Mouse (Mus musculus) hindbrain, postnatal 0 days (tissue): ENCODE data around the gene Mxra8. TPM values are rescaled to one million over a fixed set of nuclear protein-coding genes. Genes with fewer than 3 reads are reported as not detected.
A peak's percentile ranks its signal among the peaks of the same experiment; 100 is the strongest.

ENCODE experiments used
- ATAC-seq: fragments of 200-750 bp; cut with Nextera tagmentation; 2 replicates; pipeline ENCODE4 v1.8.0; 2017; ENCODE audit warnings: mild to moderate bottlenecking, moderate TSS enrichment, moderate library complexity
- DNase-seq: peaks from one replicate; pipeline ENCODE4 v3.0.0-alpha.2; 2015; ENCODE audit warnings: low spot score
- H3K27ac ChIP-seq: fragments of 300-500 bp; sonication (generic); 2 replicates; pipeline ENCODE4 v1.5.1; 2014; ENCODE audit warnings: mild to moderate bottlenecking
- H3K27me3 ChIP-seq: fragments of 300-500 bp; sonication (generic); 2 replicates; pipeline ENCODE4 v1.6.1; 2014; ENCODE audit warnings: low read length, mixed read lengths; ENCODE audit not compliant: insufficient read depth
- H3K36me3 ChIP-seq: fragments of 300-500 bp; sonication (generic); 2 replicates; pipeline ENCODE4 v1.6.1; 2014; ENCODE audit warnings: low read length, mixed read lengths; ENCODE audit not compliant: insufficient read depth
- H3K4me1 ChIP-seq: fragments of 300-500 bp; sonication (generic); 2 replicates; pipeline ENCODE4 v1.6.1; 2014; ENCODE audit warnings: antibody characterized with exemption, low read length, mixed read lengths; ENCODE audit not compliant: insufficient read depth
- H3K4me2 ChIP-seq: fragments of 300-500 bp; sonication (generic); 2 replicates; pipeline ENCODE4 v1.6.1; 2014; ENCODE audit warnings: low read depth, mild to moderate bottlenecking, low read length, moderate library complexity, mixed read lengths
- H3K4me3 ChIP-seq: fragments of 300-500 bp; sonication (generic); 2 replicates; pipeline ENCODE4 v1.5.1; 2014; ENCODE audit warnings: low read length
- H3K9ac ChIP-seq: fragments of 300-500 bp; sonication (generic); replicated peaks from 2 replicates; pipeline ENCODE4 v1.6.1; 2014; ENCODE audit warnings: mild to moderate bottlenecking, low read length, moderate library complexity, mixed read lengths
- H3K9me3 ChIP-seq: fragments of 300-500 bp; sonication (generic); 2 replicates; pipeline ENCODE4 v1.6.1; 2016; ENCODE audit warnings: low read length, mixed read lengths
- CTCF ChIP-seq: IDR thresholded peaks from 2 replicates; pipeline ENCODE4 v1.5.1; 2016; ENCODE audit warnings: antibody characterized with exemption, control low read depth, low read depth
- WGBS: fragments of 180-500 bp; shearing (Covaris S2); extraction: QIAGEN DNeasy Blood & Tissue Kit; methylation state at CpG from one replicate; pipeline ENCODE4 v1.1.7; 2014; 5-methylcytosine and 5-hydroxymethylcytosine counted together
- polyA plus RNA-seq: library from polyadenylated mRNA; unstranded; fragments of >200 nt; fragmentation: Nextera tagmentation; extraction: Ambion mirVana; gene quantifications from 2 replicates; pipeline ENCODE4 v1.2.1, GENCODE M21; 2015
- total RNA-seq: library from RNA; depleted of rRNA; stranded (reverse); fragments of >200 nt; gene quantifications from 2 replicates; pipeline ENCODE4 v1.2.3, GENCODE M21; 2014

Mxra8 gene
- total and polyA plus RNA-seq, 2 experiments from 2014 or later = 41.6 to 58.9 TPM

DNA sequence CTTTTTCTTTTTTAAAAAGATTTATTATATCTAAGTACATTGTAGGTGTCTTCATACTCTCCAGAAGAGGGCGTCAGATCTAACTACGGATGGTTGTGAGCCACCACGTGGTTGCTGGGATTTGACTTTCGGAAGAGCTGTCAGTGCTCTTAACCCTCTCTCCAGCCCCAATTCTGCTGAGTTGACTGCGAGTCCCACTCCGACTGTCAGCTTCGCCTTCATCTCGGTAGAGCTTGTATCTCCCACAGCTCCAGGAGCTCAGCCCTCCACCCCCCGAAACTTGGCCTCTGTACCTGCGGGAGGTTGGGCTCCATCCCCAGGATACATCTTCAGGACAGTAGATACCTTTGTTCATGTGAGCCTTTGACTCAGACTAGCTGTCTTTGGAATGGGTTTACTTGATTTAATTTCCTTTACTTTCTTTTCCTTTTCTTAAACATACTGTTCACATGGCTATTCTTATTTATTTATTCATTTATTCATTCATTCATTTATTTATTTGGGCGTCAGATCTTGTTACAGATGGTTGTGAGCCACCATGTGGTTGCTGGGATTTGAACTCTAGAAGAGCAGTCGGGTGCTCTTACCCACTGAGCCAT, 36.6 kb upstream of the Mxra8 start, which contains the start of gene Mrpl20:
Mrpl20 (plus strand) TSS at position 138 of the 599 bp plus-strand sequence.
- ATAC-seq (peak; percentile 22), DNase-seq (peak; percentile 44)
- TF ChIP-seq CTCF = no peak
- peaks cover 7% of the 10 kb centered on the region for H3K36me3 ChIP-seq
- H3K9ac ChIP-seq = peak within 1 kb of the TSS; percentile 77
- H3K4me3 ChIP-seq = peak within 1 kb of the TSS; percentile 89
- 8% methylated on average over 12 of the region's 12 CpGs for WGBS
- H3K4me2 ChIP-seq = peak within 1 kb of the TSS; percentile 64
- H3K27ac ChIP-seq = peak within 1 kb of the TSS; percentile 71; the same call in 1 of the 2 replicates
- H3K4me1 ChIP-seq = peaks cover 7% of the 10 kb centered on the region; the same call in 1 of the 2 replicates
- H3K27me3 ChIP-seq = no peaks in the 10 kb centered on the region
- no peaks in the 10 kb centered on the region for H3K9me3 ChIP-seq

DNA sequence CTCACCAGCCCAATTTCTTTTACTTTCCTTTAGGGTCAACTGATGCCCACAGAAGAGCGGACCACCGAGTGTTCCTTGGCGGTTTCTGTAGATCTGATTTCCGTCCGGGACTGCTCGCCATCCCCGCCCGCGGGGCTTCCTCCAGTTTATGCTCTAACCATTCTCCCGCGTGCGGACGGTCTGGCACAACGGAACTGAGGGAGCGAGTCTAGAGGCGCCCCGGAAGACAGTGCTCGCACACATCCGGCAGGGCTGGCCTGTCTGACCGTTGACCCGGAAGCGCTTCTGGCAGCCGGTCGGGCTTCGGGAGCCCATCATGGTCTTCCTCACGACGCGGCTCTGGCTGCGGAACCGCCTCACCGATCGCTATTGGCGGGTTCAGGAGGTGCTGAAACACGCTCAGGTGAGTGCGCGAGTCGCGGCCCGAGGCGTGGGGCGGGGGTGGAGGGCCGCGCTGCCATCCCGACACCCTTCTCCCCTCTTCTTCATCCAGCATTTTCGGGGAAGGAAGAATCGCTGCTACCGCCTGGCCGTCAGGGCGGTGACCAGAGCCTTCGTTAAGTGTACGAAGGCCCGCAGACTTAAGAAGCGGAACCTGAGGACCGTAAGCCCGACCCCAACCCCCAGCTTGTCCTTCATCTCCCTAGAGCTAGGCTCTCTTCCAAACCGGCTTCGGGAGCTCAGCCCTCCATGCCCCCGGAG, 36.0 kb upstream of the Mxra8 start:
- H3K4me1 ChIP-seq = peaks cover 7% of the 10 kb centered on the region; the same call in 1 of the 2 replicates
- peak overlapping the region; percentile 77 for H3K9ac ChIP-seq
- H3K27ac ChIP-seq = peak overlapping the region; percentile 71; the same call in 1 of the 2 replicates
- H3K4me3 ChIP-seq = peak overlapping the region; percentile 89
- H3K27me3 ChIP-seq = no peaks in the 10 kb centered on the region
- ATAC-seq = peak; percentile 98
- DNase-seq = peak; percentile 97
- peak overlapping the region; percentile 64 for H3K4me2 ChIP-seq
- TF ChIP-seq CTCF = no peak; the same call in 1 of the 2 replicates
- peaks cover 13% of the 10 kb centered on the region for H3K36me3 ChIP-seq
- WGBS = under 1% methylated on average over 58 of the region's 58 CpGs
- H3K9me3 ChIP-seq = no peaks in the 10 kb centered on the region

DNA sequence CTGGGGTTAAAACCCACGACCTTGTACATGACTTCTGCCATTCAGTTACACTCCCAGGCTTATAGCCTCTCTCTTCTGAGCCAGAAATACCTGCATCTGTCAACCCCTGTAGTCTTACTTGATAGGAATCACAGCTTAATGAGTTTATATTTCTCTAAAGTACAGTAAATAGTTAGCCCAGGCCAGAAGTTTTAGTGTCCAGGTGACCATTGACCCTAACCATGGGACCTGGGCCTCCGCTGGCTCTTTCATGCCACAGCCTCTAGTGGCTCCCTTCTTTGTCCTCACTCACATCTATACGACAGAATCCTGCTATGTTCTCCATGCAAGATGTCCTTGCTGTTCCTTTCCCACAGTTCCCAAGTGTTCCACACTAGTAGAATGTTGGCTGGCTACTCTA, 31.6 kb upstream of the Mxra8 start:
- WGBS = 90% methylated on average over 3 of the region's 3 CpGs
- no peak for TF ChIP-seq CTCF
- H3K4me3 ChIP-seq = no peak overlapping the region
- H3K4me1 ChIP-seq = peaks cover 7% of the 10 kb centered on the region; the same call in 1 of the 2 replicates
- H3K27ac ChIP-seq = no peak overlapping the region
- DNase-seq (no peak), ATAC-seq (no peak)
- H3K36me3 ChIP-seq = peaks cover 33% of the 10 kb centered on the region
- H3K4me2 ChIP-seq = no peak overlapping the region
- H3K27me3 ChIP-seq = no peaks in the 10 kb centered on the region
- H3K9ac ChIP-seq = no peak overlapping the region
- no peaks in the 10 kb centered on the region for H3K9me3 ChIP-seq

DNA sequence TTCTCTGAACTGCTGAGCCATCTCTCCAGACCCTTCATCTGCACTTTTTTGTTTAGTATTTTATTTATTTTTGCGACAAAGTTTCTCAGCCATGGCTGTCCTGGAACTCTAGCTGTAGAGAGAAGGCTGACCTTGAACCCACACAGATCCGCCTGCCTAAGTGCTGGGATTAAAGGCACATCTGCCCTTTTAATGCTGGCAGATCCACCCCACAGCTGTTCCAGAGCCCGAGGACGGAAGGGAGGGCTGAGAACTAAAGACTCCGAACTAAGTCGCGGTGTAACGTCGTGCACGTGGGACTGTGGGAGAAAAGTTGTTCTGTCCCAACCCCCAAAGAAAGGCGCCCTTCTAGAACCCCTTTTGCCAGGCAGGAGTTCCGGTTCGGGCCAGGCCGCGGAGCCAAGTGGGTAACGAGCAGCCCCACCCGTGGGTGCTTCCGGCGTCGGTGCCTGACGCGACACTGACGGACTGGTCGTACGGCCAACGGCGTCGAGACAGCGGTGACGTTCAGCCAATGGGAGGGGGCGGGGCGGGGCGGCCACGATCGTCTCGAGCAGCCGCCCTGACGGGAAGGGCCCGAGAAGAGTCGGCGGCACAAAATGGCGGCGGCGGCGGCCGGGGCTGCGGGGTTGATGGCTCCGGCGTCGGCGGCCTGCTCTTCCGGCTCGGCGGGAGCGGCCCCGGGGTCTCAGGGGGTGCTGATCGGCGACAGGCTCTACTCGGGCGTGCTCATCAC, 27.4 kb upstream of the Mxra8 start, which contains the start of gene Ccnl2:
Ccnl2 (plus strand) TSS at position 561 of the 736 bp plus-strand sequence.
- Histone ChIP-seq H3K9ac (peak within 1 kb of the TSS; percentile 99), H3K4me2 (peak within 1 kb of the TSS; percentile 84), H3K4me3 (peak within 1 kb of the TSS; percentile 99), H3K9me3 (no peaks in the 10 kb centered on the region), H3K36me3 (peaks cover 57% of the 10 kb centered on the region), H3K4me1 (peaks cover 11% of the 10 kb centered on the region; the same call in 1 of the 2 replicates), H3K27me3 (no peaks in the 10 kb centered on the region), H3K27ac (peak within 1 kb of the TSS; percentile 94)
- DNase-seq = peak; percentile 98
- TF ChIP-seq CTCF = no peak
- 1% methylated on average over 54 of the region's 60 CpGs for WGBS
- ATAC-seq = peak; percentile 99

DNA sequence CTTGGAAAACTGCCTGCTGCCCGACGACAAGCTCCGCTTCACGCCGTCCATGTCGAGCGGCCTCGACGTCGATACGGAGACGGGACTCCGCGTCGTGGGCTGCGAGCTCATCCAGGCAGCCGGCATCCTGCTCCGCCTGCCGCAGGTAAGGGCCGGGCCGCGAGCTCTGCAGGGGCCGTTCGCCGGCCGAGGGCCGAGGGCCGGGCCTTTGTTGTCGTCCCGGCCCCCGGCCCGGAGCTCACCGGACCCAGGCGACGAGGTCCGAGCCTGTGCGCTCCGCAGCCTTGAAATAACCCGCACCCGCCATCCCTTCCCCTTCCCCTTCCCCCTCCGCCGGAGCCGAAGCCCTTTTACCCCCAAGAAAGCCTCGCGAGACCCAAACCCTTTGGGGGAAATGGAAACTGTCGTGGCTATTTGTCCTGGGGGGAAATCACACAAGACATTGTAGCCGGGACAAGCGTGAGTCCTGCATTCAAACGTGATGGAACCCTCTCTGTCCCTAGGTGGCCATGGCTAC, 26.8 kb upstream of the Mxra8 start:
- peak overlapping the region; percentile 99 for H3K4me3 ChIP-seq
- DNase-seq (peak; percentile 61), ATAC-seq (peak; percentile 41)
- H3K4me1 ChIP-seq = peaks cover 11% of the 10 kb centered on the region; the same call in 1 of the 2 replicates
- H3K9me3 ChIP-seq = no peaks in the 10 kb centered on the region
- WGBS = 0% methylated on average over 49 of the region's 49 CpGs
- peak overlapping the region; percentile 84 for H3K4me2 ChIP-seq
- peak overlapping the region; percentile 94 for H3K27ac ChIP-seq
- TF ChIP-seq CTCF = no peak
- peaks cover 57% of the 10 kb centered on the region for H3K36me3 ChIP-seq
- peak overlapping the region; percentile 99 for H3K9ac ChIP-seq
- no peaks in the 10 kb centered on the region for H3K27me3 ChIP-seq

DNA sequence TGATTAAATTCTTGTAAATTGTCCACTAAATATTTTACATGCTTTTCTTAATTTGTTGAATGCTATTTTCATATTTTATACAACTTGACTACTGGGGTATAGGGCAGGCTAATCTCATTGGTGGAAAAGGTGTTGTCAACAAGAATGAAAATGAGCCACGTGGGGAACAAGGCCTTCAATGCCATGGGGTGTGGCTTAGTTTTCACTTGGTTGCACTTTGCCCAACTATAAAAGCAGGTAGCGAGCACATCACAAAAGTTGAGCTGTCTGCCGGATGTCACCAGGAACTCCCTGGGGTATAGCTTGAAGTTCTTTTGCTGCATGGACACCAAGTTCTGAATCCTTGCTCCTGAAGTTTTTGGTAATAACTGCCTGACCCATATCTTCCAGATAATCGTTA, 21.9 kb upstream of the Mxra8 start:
- H3K4me2 ChIP-seq = no peak overlapping the region
- H3K9me3 ChIP-seq = no peaks in the 10 kb centered on the region
- peaks cover 69% of the 10 kb centered on the region for H3K36me3 ChIP-seq
- TF ChIP-seq CTCF = no peak
- H3K9ac ChIP-seq = no peak overlapping the region
- no peaks in the 10 kb centered on the region for H3K27me3 ChIP-seq
- ATAC-seq (no peak), DNase-seq (no peak)
- H3K4me3 ChIP-seq = no peak overlapping the region
- 71% methylated on average over 4 of the region's 4 CpGs for whole genome bisulfite sequencing
- H3K27ac ChIP-seq = no peak overlapping the region
- H3K4me1 ChIP-seq = peaks cover 11% of the 10 kb centered on the region; the same call in 1 of the 2 replicates
